Comparison of ENCODE assay signal across 8 mouse cellular contexts in genomic region chr11:69527098-69528030, GRCm38 (mm10). TPM values are rescaled to one million over a fixed set of nuclear protein-coding genes. Genes with fewer than 3 reads are reported as not detected.
DNase-seq lines count a peak whose midpoint lies in the region; ATAC-seq and TF ChIP-seq lines count a peak whose summit lies in the region.

No protein-coding gene starts in this region.

- H3K4me1 ChIP-seq in heart, embryonic 14.5 days (ENCODE audit: control insufficient read depth in 2 of 2, insufficient read depth in 2 of 2, low read length in 2 of 2) = peaks cover 2 to 5% of the 10 kb centered on the region in 2 experiments; a peak in 3 of 4 replicates
- H3K4me1 ChIP-seq in bone marrow macrophage, adult 2 months (ENCODE audit: control insufficient read depth, insufficient read depth, low read length) = no peaks in the 10 kb centered on the region
- H3K4me1 ChIP-seq in forebrain, embryonic 16.5 days (replicated peaks; ENCODE audit: control insufficient read depth, insufficient read depth, low read length) = peaks cover 23% of the 10 kb centered on the region
- H3K4me1 ChIP-seq in midbrain, embryonic 10.5 days = peaks cover 23% of the 10 kb centered on the region

- peak overlapping the region; percentile 64 for H3K4me2 ChIP-seq in heart, embryonic 14.5 days (ENCODE audit: low read length)
- H3K4me2 ChIP-seq in forebrain, embryonic 16.5 days (ENCODE audit: low read length) = peak overlapping the region; percentile 61

- no peak for TF ChIP-seq CTCF in bone marrow macrophage, adult 2 months (IDR thresholded peaks at IDR 0.05; ENCODE audit: low read depth, low read length)

- peak overlapping the region; percentile 65 for H3K9ac ChIP-seq in heart, embryonic 14.5 days (ENCODE audit: low read length)
- peak overlapping the region; percentile 66 for H3K9ac ChIP-seq in forebrain, embryonic 16.5 days (replicated peaks; ENCODE audit: low read depth, low read length)

- no peaks in the 10 kb centered on the region for H3K9me3 ChIP-seq in heart, embryonic 14.5 days (ENCODE audit: control insufficient read depth, low read length)
- H3K9me3 ChIP-seq in forebrain, embryonic 16.5 days (ENCODE audit: control insufficient read depth, low read length) = no peaks in the 10 kb centered on the region
- H3K9me3 ChIP-seq in midbrain, embryonic 10.5 days (replicated peaks) = no peaks in the 10 kb centered on the region

- no peak for DNase-seq in heart, adult 11 months
- DNase-seq in midbrain, embryonic 10.5 days (ENCODE audit: low spot score) = peak; percentile 78
- no peak for DNase-seq in ovary, adult 18-20 months (ENCODE audit: low spot score)
- no peak for DNase-seq in gastrocnemius, postnatal 4 days (ENCODE audit: low spot score in 2 of 2)

- H3K27me3 ChIP-seq in heart, embryonic 14.5 days (ENCODE audit: control insufficient read depth, insufficient read depth, low read length) = peaks cover 6% of the 10 kb centered on the region; the same call in 1 of the 2 replicates
- no peaks in the 10 kb centered on the region for H3K27me3 ChIP-seq in forebrain, embryonic 16.5 days (replicated peaks; ENCODE audit: control insufficient read depth, insufficient read depth, low read length)
- 0 out of 2 replicates have a peak, but pooled peaks cover 4% of the 10 kb centered on the region for H3K27me3 ChIP-seq in midbrain, embryonic 10.5 days (ENCODE audit: low read depth, poor library complexity, severe bottlenecking)

- H3K4me3 ChIP-seq in heart, embryonic 14.5 days (ENCODE audit: control insufficient read depth in 1 of 2, insufficient read depth in 1 of 2, low read depth in 1 of 2, low read length in 2 of 2) = peak overlapping the region; percentile 22 to 33
- H3K4me3 ChIP-seq in bone marrow macrophage, adult 2 months (ENCODE audit: insufficient read depth, low read length) = peak overlapping the region; percentile 5; the same call in 1 of the 2 replicates
- H3K4me3 ChIP-seq in forebrain, embryonic 16.5 days (replicated peaks; ENCODE audit: low read length) = peak overlapping the region; percentile 36
- H3K4me3 ChIP-seq in midbrain, embryonic 10.5 days = peak overlapping the region; percentile 45

- H3K36me3 ChIP-seq in heart, embryonic 14.5 days (ENCODE audit: control insufficient read depth, insufficient read depth, low read length) = no peaks in the 10 kb centered on the region
- H3K36me3 ChIP-seq in forebrain, embryonic 16.5 days (ENCODE audit: control insufficient read depth, insufficient read depth) = no peaks in the 10 kb centered on the region
- H3K36me3 ChIP-seq in midbrain, embryonic 10.5 days = peaks cover 5% of the 10 kb centered on the region; the same call in 1 of the 2 replicates

- WGBS in heart, embryonic 14.5 days = 13% methylated on average over 30 of the region's 30 CpGs
- under 1% methylated on average over 30 of the region's 30 CpGs for WGBS in forebrain, embryonic 16.5 days
- WGBS in midbrain, embryonic 10.5 days = 5% methylated on average over 30 of the region's 30 CpGs

- no peak for ATAC-seq in heart, embryonic 14.5 days (ENCODE audit: insufficient number of reproducible peaks, insufficient read depth, low FRiP score, low read depth)
- ATAC-seq in forebrain, embryonic 16.5 days = peak; percentile 79
- no peak for ATAC-seq in activated CD4-positive, CD25-positive, alpha-beta regulatory T cell, adult 4 months

- TF ChIP-seq POLR2A in bone marrow macrophage, adult 2 months (IDR thresholded peaks at IDR 0.05; ENCODE audit: borderline replicate concordance, low read depth, low read length) = no peak

- no peak overlapping the region for H3K27ac ChIP-seq in heart, embryonic 14.5 days (replicated peaks in 1 of 2; ENCODE audit: control insufficient read depth in 1 of 2, insufficient read depth in 1 of 2, low read depth in 2 of 2, low read length in 2 of 2)
- H3K27ac ChIP-seq in bone marrow macrophage, adult 2 months (ENCODE audit: insufficient read depth, low read depth, low read length) = no peak overlapping the region
- H3K27ac ChIP-seq in forebrain, embryonic 16.5 days (ENCODE audit: low read length) = peak overlapping the region; percentile 98
- H3K27ac ChIP-seq in midbrain, embryonic 10.5 days (replicated peaks) = peak overlapping the region; percentile 92

RNA-seq across cellular contexts. Expression of gene Dnah2, which starts 21.5 kb away (rescaled TPM):
- 0.13 and 0.36 TPM in 2 replicates for polyA plus RNA-seq in heart, embryonic 14.5 days (2014; fragmentation: Nextera tagmentation; extraction: Ambion mirVana)
- 0.72 and 0.76 TPM in 2 replicates for polyA plus RNA-seq in bone marrow macrophage, adult 2 months (2012; ENCODE audit: insufficient read depth, insufficient read length, missing spikeins)
- polyA plus RNA-seq in forebrain, embryonic 16.5 days (2015; fragmentation: Nextera tagmentation; extraction: Ambion mirVana) = 3.5 and 3.7 TPM in 2 replicates
- polyA plus RNA-seq in midbrain, embryonic 10.5 days (2016; fragmentation: Nextera tagmentation; extraction: Ambion mirVana) = 1.2 and 1.9 TPM in 2 replicates
- total RNA-seq in gastrocnemius, postnatal 4 days (2021) = under 1 TPM; 0.47 to 0.93 TPM
- under 1 TPM in 1 of 2 experiments, not detected in 1; 0.19 TPM for polyA plus RNA-seq in activated CD4-positive, CD25-positive, alpha-beta regulatory T cell, adult 4 months (2017; shearing (Covaris generic))

RNA-seq across cellular contexts. Expression of gene Efnb3, which starts 32.6 kb away (rescaled TPM):
- polyA plus RNA-seq in heart, embryonic 14.5 days (2014; fragmentation: Nextera tagmentation; extraction: Ambion mirVana) = 14.2 and 20.4 TPM in 2 replicates
- polyA plus RNA-seq in bone marrow macrophage, adult 2 months (2012; ENCODE audit: insufficient read depth, insufficient read length, missing spikeins) = 0.33 TPM in 1 of 2 replicates, not detected in the other
- polyA plus RNA-seq in forebrain, embryonic 16.5 days (2015; fragmentation: Nextera tagmentation; extraction: Ambion mirVana) = 95.7 and 123 TPM in 2 replicates
- 48.8 and 53.9 TPM in 2 replicates for polyA plus RNA-seq in midbrain, embryonic 10.5 days (2016; fragmentation: Nextera tagmentation; extraction: Ambion mirVana)
- 1 to 10 TPM; 1.9 to 2.7 TPM for total RNA-seq in gastrocnemius, postnatal 4 days (2021)
- polyA plus RNA-seq in activated CD4-positive, CD25-positive, alpha-beta regulatory T cell, adult 4 months (2017; shearing (Covaris generic)) = under 1 TPM in 1 of 2 experiments, not detected in 1; 0.17 TPM

RNA-seq across cellular contexts. Expression of gene Wrap53, which starts 52.7 kb away (rescaled TPM):
- polyA plus RNA-seq in heart, embryonic 14.5 days (2014; fragmentation: Nextera tagmentation; extraction: Ambion mirVana) = 11.1 and 14.3 TPM in 2 replicates
- 8.2 and 8.8 TPM in 2 replicates for polyA plus RNA-seq in bone marrow macrophage, adult 2 months (2012; ENCODE audit: insufficient read depth, insufficient read length, missing spikeins)
- 27.3 and 28.6 TPM in 2 replicates for polyA plus RNA-seq in forebrain, embryonic 16.5 days (2015; fragmentation: Nextera tagmentation; extraction: Ambion mirVana)
- 45.0 and 50.7 TPM in 2 replicates for polyA plus RNA-seq in midbrain, embryonic 10.5 days (2016; fragmentation: Nextera tagmentation; extraction: Ambion mirVana)
- total RNA-seq in gastrocnemius, postnatal 4 days (2021) = 1 to 10 TPM; 6.8 to 7.9 TPM
- 10 to 100 TPM; 25.6 to 27.6 TPM for polyA plus RNA-seq in activated CD4-positive, CD25-positive, alpha-beta regulatory T cell, adult 4 months (2017; shearing (Covaris generic))

RNA-seq across cellular contexts. Expression of gene Trp53, which starts 52.8 kb away (rescaled TPM):
- polyA plus RNA-seq in heart, embryonic 14.5 days (2014; fragmentation: Nextera tagmentation; extraction: Ambion mirVana) = 71.2 and 71.9 TPM in 2 replicates
- polyA plus RNA-seq in bone marrow macrophage, adult 2 months (2012; ENCODE audit: insufficient read depth, insufficient read length, missing spikeins) = 76.1 and 79.7 TPM in 2 replicates
- 103 and 109 TPM in 2 replicates for polyA plus RNA-seq in forebrain, embryonic 16.5 days (2015; fragmentation: Nextera tagmentation; extraction: Ambion mirVana)
- polyA plus RNA-seq in midbrain, embryonic 10.5 days (2016; fragmentation: Nextera tagmentation; extraction: Ambion mirVana) = 148 and 166 TPM in 2 replicates
- 10 to 100 TPM; 51.1 to 51.9 TPM for total RNA-seq in gastrocnemius, postnatal 4 days (2021)
- polyA plus RNA-seq in activated CD4-positive, CD25-positive, alpha-beta regulatory T cell, adult 4 months (2017; shearing (Covaris generic)) = 100 to 1,000 TPM; 231 to 302 TPM

Comparison
In these comparisons a context has a peak if more than half of its experiments do, and no peak if none do; other contexts are left out.
1. H3K27ac ChIP-seq: peak in forebrain, embryonic 16.5 days (single experiment) and midbrain, embryonic 10.5 days (single experiment); none in heart, embryonic 14.5 days (0 of 2) and bone marrow macrophage, adult 2 months (single experiment).
2. RNA of gene Efnb3, which starts 32.6 kb away (polyA plus RNA-seq): 95.7 to 123 TPM in forebrain, embryonic 16.5 days, 48.8 to 53.9 TPM in midbrain, embryonic 10.5 days and 14.2 to 20.4 TPM in heart, embryonic 14.5 days; 0.17 TPM in activated CD4-positive, CD25-positive, alpha-beta regulatory T cell, adult 4 months and 0.33 TPM in bone marrow macrophage, adult 2 months; every median in the first group is over 10 times any median in the second.
3. Peak in every context shown above with its lines, with median percentiles within 50 percentile points of each other: H3K4me3 ChIP-seq.